Mouse (Mus musculus) myocyte (in vitro differentiated cells): ENCODE results near the gene Robo1.

Source experiments
- E2F4 ChIP-seq: IDR thresholded peaks from one replicate; pipeline ENCODE4 v1.6.1; 2011; ENCODE audit warnings: mild to moderate bottlenecking, control low read depth, moderate library complexity; ENCODE audit not compliant: insufficient read depth
- MYOD1 ChIP-seq, 3 experiments: IDR thresholded peaks; one replicate each; pipeline ENCODE4 v1.6.1; 2011; ENCODE audit warnings: control low read depth in 2 of 3, low read depth in 2 of 3, mild to moderate bottlenecking in 2 of 3, moderate library complexity in 1 of 3; ENCODE audit not compliant: insufficient read length in 2 of 3, control insufficient read depth in 1 of 3
- POLR2A ChIP-seq: IDR thresholded peaks from one replicate; pipeline ENCODE4 v1.6.1; 2011; ENCODE audit warnings: low read depth, mild to moderate bottlenecking, control low read depth, moderate library complexity; ENCODE audit not compliant: insufficient read length
- TCF12 ChIP-seq: IDR thresholded peaks from one replicate; pipeline ENCODE4 v1.6.1; 2011; ENCODE audit warnings: mild to moderate bottlenecking, control low read depth; ENCODE audit not compliant: poor library complexity, insufficient read depth, severe bottlenecking
- USF1 ChIP-seq: IDR thresholded peaks from one replicate; pipeline ENCODE4 v1.6.1; 2011; ENCODE audit warnings: low read depth, mild to moderate bottlenecking, control low read depth, moderate library complexity

- no peak for TF ChIP-seq USF1
- no peak for TF ChIP-seq POLR2A
- TF ChIP-seq MYOD1 (IDR thresholded peaks at IDR 0.05; ENCODE audit: control insufficient read depth in 1 of 3, insufficient read length in 2 of 3, low read depth in 2 of 3): no peak
- TF ChIP-seq E2F4: no peak
- TF ChIP-seq TCF12: no peak
Measured at GRCm38 (mm10) chr16:72830394-72831056, 522.4 kb downstream of the Robo1 start.
